Mouse (Mus musculus): ENCODE results near the gene Peli3. TPM values are rescaled to one million over a fixed set of nuclear protein-coding genes. Genes with fewer than 3 reads are reported as not detected.

The Peli3 gene
- total RNA-seq, 4 experiments from 2014 or later = 10.9 to 19.5 (median 15.2) TPM

GRCm38 (mm10) chr19:4909376-4909775 is 33.6 kb downstream of the Peli3 start:
- no peak for DNase-seq

DNA sequence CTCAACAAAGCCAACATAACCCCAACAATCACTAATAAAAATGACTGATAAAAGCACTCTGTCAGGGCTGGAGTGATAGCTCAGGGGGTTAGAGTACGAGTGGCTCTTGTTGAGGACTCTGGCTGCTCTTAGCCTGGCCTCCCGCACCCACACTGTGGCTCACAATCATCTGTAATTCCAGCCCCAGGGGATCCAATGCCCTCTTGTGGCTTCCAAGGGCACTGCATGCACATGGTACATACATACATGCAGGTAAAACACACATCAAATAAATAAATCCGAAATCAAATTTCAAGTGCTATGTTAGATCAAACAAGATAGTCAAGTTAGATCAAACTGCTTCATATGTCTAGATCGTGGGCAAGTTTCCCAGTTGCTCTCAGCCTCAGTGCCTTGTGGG is 34.8 kb downstream of the Peli3 start:
- DNase-seq = no peak

- peak; percentile 55 for DNase-seq
These were observed 36.7 kb downstream of the Peli3 start, which contains the start of gene Bbs1 for GRCm38 (mm10) chr19:4905979-4906794. TSS of gene Bbs1 (minus strand) at chr19:4906628.

GRCm38 (mm10) chr19:4899888-4900287 is 43.0 kb downstream of the Peli3 start:
- no peak for DNase-seq

DNA sequence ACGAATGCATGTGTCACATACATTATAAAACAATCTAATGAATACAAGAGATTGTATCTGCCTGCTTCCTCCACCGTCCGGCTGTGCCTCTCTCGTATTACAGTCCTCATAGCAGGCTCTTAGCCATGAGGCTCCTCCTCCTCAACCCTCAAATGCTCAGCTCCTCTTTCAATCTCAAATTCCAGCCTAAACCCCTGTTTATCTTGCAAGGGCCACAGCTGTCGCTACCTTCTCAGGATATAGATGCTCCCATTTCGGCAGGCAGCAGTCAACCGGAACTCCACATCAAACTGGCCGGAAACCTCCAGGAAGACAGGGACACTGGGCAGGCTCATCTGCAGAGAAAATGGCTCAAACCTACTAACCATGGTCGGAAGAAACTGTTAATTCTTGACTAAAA is 44.0 kb downstream of the Peli3 start:
- DNase-seq = no peak

GRCm38 (mm10) chr19:4896780-4897520 is 46.0 kb downstream of the Peli3 start:
- DNase-seq = no peak

- no peak for DNase-seq
These were observed 51.1 kb downstream of the Peli3 start for GRCm38 (mm10) chr19:4891798-4892197.

DNA sequence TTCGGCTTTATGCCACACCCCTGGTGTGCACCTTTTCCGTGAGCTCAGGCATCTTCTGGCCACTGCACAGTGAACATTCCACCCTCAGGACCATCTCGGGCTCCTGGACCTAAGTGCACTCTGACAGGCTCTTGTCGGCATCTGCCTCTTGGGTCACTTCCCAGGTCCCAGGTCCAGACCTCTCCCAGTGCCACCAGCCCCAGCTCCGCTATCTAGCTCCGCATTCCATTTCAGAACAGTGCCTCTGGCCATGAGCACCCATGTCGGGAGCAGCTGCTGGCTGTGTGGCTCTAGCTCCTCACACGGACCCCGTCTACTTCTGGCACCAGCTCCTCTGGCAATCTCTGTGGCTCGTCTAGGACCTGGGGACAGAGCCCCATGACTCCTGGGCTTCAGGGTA is 53.1 kb downstream of the Peli3 start:
- no peak for DNase-seq

- DNase-seq = no peak
These were observed 59.0 kb downstream of the Peli3 start for GRCm38 (mm10) chr19:4883961-4884360.

Other genes with a start within 250 kb of the Peli3 start
- gene Gm960, start 244.5 kb downstream of the Peli3 start, total RNA-seq (2022) = 1 to 10 TPM in 1 of 4 experiments, under 1 TPM in 2, not detected in 1; 0.67 to 1.0 (median 0.94) TPM
- 1 to 10 TPM in 3 of 4 experiments, under 1 TPM in 1; 0.99 to 3.5 (median 1.6) TPM for gene Sptbn2, start 232.0 kb downstream of the Peli3 start, total RNA-seq (2022)
- gene Rbm4b, start 186.6 kb downstream of the Peli3 start, total RNA-seq (2022) = 10 to 100 TPM; 14.3 to 16.5 (median 16.1) TPM
- gene Rbm4, start 149.2 kb downstream of the Peli3 start, total RNA-seq (2022) = 10 to 100 TPM; 54.0 to 83.2 (median 62.0) TPM
- 10 to 100 TPM; 20.7 to 31.8 (median 24.4) TPM for gene Gm21992, start 131.5 kb downstream of the Peli3 start, total RNA-seq (2022)
- gene Rbm14, start 131.5 kb downstream of the Peli3 start, total RNA-seq (2022) = 10 to 100 TPM; 43.7 to 64.6 (median 53.9) TPM
- 100 to 1,000 TPM; 101 to 198 (median 175) TPM for gene Ccs, start 103.8 kb downstream of the Peli3 start, total RNA-seq (2022)
- under 1 TPM; 0.15 to 0.59 (median 0.29) TPM for gene Ccdc87, start 103.8 kb downstream of the Peli3 start, total RNA-seq (2022)
- gene Ctsf, start 88.0 kb downstream of the Peli3 start, total RNA-seq (2022) = 100 to 1,000 TPM; 412 to 672 (median 540) TPM
- 1 to 10 TPM in 1 of 4 experiments, under 1 TPM in 3; 0.46 to 1.5 (median 0.75) TPM for gene Actn3, start 65.2 kb downstream of the Peli3 start, total RNA-seq (2022)
- gene Zdhhc24, start 64.5 kb downstream of the Peli3 start, total RNA-seq (2022) = 10 to 100 TPM; 26.3 to 35.8 (median 29.2) TPM
- 10 to 100 TPM in 2 of 4 experiments, 1 to 10 TPM in 2; 6.9 to 23.3 (median 12.5) TPM for gene Bbs1, start 36.5 kb downstream of the Peli3 start, total RNA-seq (2022)
- 100 to 1,000 TPM; 110 to 141 (median 132) TPM for gene Dpp3, start 14.8 kb downstream of the Peli3 start, total RNA-seq (2022)
- 10 to 100 TPM; 44.6 to 56.9 (median 53.6) TPM for gene Mrpl11, start 19.0 kb upstream of the Peli3 start, total RNA-seq (2022)
- gene Npas4, start 47.2 kb upstream of the Peli3 start, total RNA-seq (2022) = under 1 TPM; 0.17 to 0.43 (median 0.32) TPM
- 1 to 10 TPM; 4.0 to 5.7 (median 4.5) TPM for gene Slc29a2, start 80.7 kb upstream of the Peli3 start, total RNA-seq (2022)
- gene B4gat1, start 95.7 kb upstream of the Peli3 start, total RNA-seq (2022) = 10 to 100 TPM; 44.3 to 54.2 (median 51.8) TPM
- 1 to 10 TPM in 3 of 4 experiments, under 1 TPM in 1; 0.59 to 3.9 (median 1.9) TPM for gene AC124502.3, start 95.8 kb upstream of the Peli3 start, total RNA-seq (2022)
- 10 to 100 TPM; 30.0 to 40.1 (median 33.6) TPM for gene Brms1, start 98.2 kb upstream of the Peli3 start, total RNA-seq (2022)
- gene Rin1, start 107.4 kb upstream of the Peli3 start, total RNA-seq (2022) = 1 to 10 TPM; 4.1 to 8.1 (median 7.7) TPM
- gene Cd248, start 125.0 kb upstream of the Peli3 start, total RNA-seq (2022) = 10 to 100 TPM in 1 of 4 experiments, 1 to 10 TPM in 3; 8.9 to 11.8 (median 9.2) TPM
- 1 to 10 TPM; 2.1 to 2.8 (median 2.6) TPM for gene Tmem151a, start 142.4 kb upstream of the Peli3 start, total RNA-seq (2022)
- gene Yif1a, start 145.4 kb upstream of the Peli3 start, total RNA-seq (2022) = 10 to 100 TPM; 58.5 to 79.0 (median 62.9) TPM
- gene Cnih2, start 155.4 kb upstream of the Peli3 start, total RNA-seq (2022) = 1 to 10 TPM; 1.5 to 3.2 (median 2.6) TPM
- 100 to 1,000 TPM; 184 to 206 (median 197) TPM for gene Rab1b, start 163.9 kb upstream of the Peli3 start, total RNA-seq (2022)
- gene Klc2, start 175.4 kb upstream of the Peli3 start, total RNA-seq (2022) = 10 to 100 TPM; 54.5 to 66.9 (median 61.4) TPM